Mouse (Mus musculus) heart, postnatal 0 days (tissue): ENCODE measurements around the gene Dennd2c.

Experiments used
- CTCF ChIP-seq: IDR thresholded peaks from 2 replicates; pipeline ENCODE4 v1.5.1; 2016; ENCODE audit warnings: antibody characterized with exemption, control low read depth, low read depth
- EP300 ChIP-seq: IDR thresholded peaks from 2 replicates; pipeline ENCODE4 v1.6.1; 2016; ENCODE audit warnings: antibody characterized with exemption, low read depth

GRCm38 (mm10) chr3:103098662-103099061 lies 3.7 kb upstream of the Dennd2c start:
- TF ChIP-seq EP300 (no peak), CTCF (no peak)
